Mouse (Mus musculus): ENCODE data around the gene Tm7sf2.

- no peak for TF ChIP-seq GATA1 (IDR thresholded peaks at IDR 0.05; ENCODE audit: borderline replicate concordance, low read length)
- no peak for TF ChIP-seq FLI1 (IDR thresholded peaks at IDR 0.05; ENCODE audit: low read length)
Observed at GRCm38 (mm10) chr19:6071261-6071660, 3.1 kb upstream of the Tm7sf2 start.
